Mouse (Mus musculus) WW6 (cell line): ENCODE results near the gene B4galt3.

ENCODE experiments used
- DNase-seq: peaks from one replicate; pipeline ENCODE4 v3.0.0-alpha.2; 2013; ENCODE audit warnings: low read depth, low spot score

Gene B4galt3

DNA sequence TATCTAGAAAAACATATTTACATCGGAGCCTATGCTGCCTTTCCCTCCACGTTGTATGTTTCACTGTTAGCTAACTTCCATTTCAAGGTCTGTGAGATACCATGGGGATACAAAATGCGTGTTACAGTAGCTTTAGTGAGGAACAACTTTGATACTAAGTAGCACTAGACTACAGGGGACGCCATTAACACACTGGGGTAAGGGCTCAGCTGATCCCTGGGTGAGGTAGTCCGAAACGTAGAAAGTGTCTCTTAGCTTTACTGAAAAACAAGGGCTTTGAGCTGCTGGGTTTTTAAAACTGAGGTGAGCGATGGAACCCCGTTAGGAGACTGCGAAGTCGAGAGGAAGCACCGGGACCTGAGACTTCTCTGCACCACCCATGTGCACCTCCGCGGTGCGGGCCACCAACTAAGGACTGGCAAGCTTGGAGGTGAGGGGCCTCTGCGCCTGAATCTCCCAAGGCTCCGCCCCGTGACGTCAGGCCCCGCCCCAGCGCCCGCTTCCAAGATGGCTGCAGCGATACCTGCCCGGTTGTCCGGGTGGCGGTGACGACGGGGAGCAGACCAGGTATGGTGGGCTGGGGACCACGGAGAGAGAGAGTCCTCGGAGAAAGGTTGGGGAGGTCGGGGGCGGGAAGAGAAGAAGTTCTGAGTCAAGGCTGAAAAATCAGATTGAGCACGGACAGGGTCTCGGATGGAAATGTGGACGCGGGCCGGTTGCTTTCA is at the start of gene B4galt3:
Gene B4galt3 (plus strand): TSS at position 481 of the 725 bp plus-strand sequence.
- no peak for DNase-seq

GRCm38 (mm10) chr1:171220871-171221270 is 49.3 kb upstream of the B4galt3 start:
- DNase-seq, result peak; percentile 71

- no peak for DNase-seq
These were observed 48.6 kb upstream of the B4galt3 start for GRCm38 (mm10) chr1:171221281-171222193.

GRCm38 (mm10) chr1:171222238-171223155 is 47.6 kb upstream of the B4galt3 start, which contains the start of gene Tomm40l:
Tomm40l (minus strand) TSS chr1:171222514.
- DNase-seq, result peak; percentile 93

GRCm38 (mm10) chr1:171223168-171223567 is 47.0 kb upstream of the B4galt3 start:
- DNase-seq, result no peak

- no peak for DNase-seq
These were observed 46.3 kb upstream of the B4galt3 start for GRCm38 (mm10) chr1:171223796-171224195.

DNA sequence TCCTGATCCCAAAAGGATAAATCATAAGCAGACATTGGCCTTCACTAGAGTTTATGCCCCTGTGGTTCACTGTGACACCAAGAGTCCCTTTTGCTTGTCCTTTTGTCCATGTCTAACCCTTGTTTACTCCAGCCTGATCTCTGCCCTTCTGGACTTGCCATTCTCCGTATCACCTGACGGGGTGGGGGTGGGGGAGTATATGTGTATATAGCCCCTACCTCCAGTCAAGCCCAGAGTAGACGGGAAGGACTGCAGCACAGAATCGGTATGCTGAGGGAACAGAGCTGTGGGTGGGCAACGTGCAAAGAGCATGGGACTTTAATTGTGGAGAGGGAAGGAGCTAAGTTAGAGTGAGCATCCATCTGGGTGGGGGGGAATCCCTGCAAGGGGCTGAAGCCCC is 45.3 kb upstream of the B4galt3 start, which contains the start of gene Apoa2:
Gene Apoa2 (plus strand): TSS at position 198 of the 400 bp plus-strand sequence.
- no peak for DNase-seq

DNA sequence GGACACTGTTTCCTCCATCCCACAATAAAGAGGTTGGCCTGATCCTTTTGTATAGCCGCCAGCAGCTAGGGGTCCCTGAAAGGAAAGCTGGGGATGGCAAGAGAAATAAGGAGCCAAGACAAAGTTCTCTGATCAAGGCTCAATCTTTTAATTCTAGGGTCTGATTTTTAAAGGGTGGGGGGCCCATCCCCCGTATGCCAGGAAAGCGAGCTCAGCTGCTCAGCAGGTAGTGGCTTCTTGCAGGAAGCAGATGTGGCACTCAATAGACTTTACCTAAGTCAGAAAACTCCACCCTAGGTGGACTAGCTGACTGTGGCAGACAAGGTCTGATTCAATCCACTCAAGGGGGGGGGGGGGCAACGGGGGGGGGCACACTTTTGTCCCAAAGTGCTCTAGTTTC is 43.3 kb upstream of the B4galt3 start:
- no peak for DNase-seq

DNA sequence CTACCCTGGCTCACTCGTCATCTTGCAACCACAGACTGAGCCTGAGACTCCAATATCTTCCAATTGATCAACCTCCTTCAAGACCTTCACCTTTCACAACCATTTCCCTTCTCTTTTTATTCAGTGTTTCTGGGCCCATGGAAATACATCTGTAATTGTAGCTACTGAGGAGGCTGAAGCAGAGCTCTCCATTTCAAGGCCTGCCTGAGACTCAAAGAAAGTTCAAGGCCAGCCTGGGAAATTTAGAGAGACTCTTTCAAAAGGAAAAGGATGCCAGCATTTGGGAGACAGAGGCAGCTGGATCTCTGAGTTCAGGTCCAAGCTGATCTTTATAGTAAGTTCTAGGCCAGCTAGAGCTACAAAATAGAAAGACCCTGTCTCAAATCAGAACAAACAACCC is 42.2 kb upstream of the B4galt3 start:
- DNase-seq, result no peak

DNA sequence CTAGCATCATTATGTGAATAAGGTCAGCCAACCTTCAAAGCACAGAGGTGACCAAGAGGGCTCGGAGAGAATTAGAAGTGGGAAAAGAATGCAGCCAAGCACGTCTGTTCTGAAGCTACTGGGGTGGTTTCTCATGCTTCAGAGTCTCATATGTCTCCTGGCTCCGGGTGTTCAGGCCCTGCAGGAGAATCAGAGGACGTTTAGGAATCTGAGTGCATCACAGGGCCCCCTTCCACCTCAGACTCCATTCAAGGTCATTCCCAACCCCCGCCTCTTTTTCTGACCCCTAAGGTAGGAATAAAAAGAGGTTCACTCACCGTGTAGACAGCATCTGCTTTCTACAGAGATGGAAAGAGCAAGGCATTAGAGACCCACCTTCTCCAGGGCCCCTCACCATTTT is 40.4 kb upstream of the B4galt3 start:
- no peak for DNase-seq

DNA sequence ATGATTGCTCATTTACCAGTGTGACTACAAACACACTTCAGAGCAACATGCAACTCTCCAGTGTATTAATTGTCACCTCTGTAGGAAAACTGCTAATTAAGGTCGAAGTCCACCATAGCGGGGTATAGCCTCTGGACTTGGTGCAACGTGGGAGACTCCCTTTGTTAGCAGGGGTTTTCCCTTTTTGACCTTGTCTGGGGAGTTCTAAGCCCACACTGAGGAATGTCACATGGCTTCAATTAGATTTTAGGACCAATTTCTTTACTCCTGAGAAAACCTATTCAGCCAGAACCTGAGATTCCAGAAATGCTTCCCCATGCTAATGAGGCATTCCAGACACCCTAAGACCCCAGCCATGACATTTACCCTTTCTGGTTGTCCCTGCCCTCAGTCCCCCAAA is 39.9 kb upstream of the B4galt3 start:
- DNase-seq, result no peak

GRCm38 (mm10) chr1:171231844-171232243 is 38.3 kb upstream of the B4galt3 start:
- no peak for DNase-seq

DNA sequence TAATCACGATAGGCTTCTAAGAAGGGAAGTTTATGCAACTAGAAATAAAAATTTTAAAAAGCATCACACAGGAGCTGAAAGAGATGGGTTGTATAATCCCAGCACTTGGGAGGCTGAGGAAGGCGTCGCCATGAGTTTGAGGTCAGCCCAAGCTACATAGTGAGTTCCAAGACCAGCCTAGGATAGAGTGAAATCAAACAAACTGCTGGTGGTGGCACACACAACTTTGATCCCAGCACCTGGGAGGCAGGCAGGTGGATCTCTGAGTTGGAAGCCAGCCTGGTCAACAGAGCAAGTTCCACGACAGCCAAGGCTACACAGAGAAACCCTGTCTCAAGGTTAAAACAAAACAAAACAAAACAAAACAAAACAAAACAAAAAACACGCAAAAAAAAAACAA is 37.8 kb upstream of the B4galt3 start:
- no peak for DNase-seq

GRCm38 (mm10) chr1:171232800-171233730 is 37.1 kb upstream of the B4galt3 start:
- no peak for DNase-seq

- no peak for DNase-seq
These were observed 36.0 kb upstream of the B4galt3 start, which contains the start of gene Fcer1g for GRCm38 (mm10) chr1:171234126-171234525. Fcer1g (minus strand) TSS chr1:171234365.

- DNase-seq, result no peak
These were observed 35.6 kb upstream of the B4galt3 start for GRCm38 (mm10) chr1:171234538-171234937.

DNA sequence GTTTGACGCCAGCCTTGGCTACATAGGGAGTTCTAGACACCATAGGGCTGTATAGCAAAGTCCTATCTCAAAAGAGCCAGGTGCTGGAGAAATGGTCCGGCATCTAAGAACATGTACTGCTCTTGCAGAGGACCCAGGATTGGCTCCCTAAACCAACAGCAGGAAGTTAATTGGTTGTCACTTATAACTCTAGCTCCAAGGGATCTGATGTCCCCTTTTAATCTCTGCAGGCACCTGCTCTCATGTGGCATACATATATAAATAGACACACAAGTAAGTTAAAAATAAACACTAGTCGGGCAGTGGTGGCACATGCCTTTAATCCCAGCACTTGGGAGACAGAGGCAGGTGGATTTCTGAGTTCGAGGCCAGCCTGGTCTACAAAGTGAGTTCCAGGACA is 34.3 kb upstream of the B4galt3 start:
- no peak for DNase-seq

GRCm38 (mm10) chr1:171237438-171237837 is 32.7 kb upstream of the B4galt3 start:
- DNase-seq, result no peak

DNA sequence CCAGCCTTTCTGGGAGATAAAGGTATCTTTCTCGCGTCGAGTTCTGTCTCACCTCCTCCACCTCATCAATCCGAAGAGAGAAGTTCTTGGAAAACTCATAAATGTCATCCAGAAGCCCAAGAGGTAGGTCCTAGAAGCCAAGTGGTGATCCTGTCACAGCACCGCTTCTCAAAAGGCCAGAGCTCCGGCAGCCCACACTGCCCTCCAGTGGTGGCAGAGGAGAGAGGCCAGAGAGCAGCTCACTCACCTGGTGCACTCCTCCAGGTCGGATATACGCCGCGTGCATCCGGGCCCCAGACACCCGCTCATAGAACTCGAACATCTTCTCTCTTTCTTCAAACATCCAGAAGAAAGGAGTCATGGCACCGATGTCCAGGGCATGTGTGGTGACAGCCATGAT is 31.7 kb upstream of the B4galt3 start:
- no peak for DNase-seq

DNA sequence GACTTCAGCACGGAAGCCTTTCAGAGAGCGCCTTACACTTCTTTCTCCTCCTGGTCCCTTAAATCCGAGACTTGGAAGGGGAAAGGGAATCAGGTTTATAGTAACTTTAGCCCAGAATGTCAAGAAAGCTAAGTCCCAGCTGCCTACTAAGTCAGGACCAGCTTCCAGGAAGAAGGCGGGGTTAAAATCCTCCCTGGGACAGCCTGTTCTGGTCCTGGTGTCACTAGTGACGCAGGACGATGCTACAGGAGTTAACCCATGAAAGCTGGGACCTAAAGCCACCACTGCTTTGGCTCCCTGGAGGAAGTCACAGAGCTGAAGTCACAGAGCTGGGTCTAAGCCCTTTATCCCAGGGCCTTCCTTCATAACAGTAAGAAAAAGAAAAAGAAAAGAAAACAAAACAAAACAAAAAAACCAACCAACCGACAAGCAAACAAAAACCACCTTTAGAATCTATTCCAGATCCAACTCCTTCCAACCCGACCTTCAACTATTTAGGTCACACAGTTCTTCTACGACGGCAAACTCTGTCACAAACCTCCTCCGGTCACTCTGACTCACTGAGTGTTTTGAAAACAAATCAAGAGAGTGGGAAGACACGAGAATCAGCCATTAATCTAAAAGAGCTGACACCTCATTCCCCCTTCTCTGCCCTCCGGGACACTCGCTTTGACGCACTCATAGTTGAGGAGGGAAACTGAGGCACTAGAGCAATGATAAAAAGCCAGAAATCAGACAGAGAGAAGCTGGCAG is 30.0 kb upstream of the B4galt3 start:
- DNase-seq, result no peak
